Mouse (Mus musculus): ENCODE data around the gene Abca1. TPM values are rescaled to one million over a fixed set of nuclear protein-coding genes. Genes with fewer than 3 reads are reported as not detected.

Gene Abca1
- polyA plus RNA-seq, 1 experiment from 2014 or later: 16.3 TPM

DNA sequence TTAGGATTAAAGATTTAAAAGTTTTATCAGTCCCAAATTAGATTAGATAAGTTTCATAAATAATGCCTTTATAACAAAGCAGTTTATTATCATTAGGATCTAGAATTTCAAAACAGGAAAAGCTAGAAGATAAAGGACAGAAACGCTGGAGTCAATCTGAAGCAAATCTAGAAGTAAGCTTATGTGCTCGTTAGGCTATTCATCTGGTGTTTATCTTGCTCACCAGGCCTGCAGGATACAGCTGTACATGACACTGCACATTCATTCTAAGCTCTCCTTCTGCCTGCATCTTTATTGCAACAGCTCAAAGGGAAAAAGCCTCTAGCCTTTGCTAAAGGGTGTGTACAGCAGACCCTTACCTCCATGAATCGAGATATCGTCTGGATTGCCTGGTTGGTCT is 74.1 kb downstream of the Abca1 start:
- Histone ChIP-seq H3K27me3 (replicated peaks; ENCODE audit: control insufficient read depth, insufficient read depth, low read length) (no peaks in the 10 kb centered on the region), H3K4me2 (no peak overlapping the region), H3K36me3 (ENCODE audit: control insufficient read depth, insufficient read depth, low read length) (peaks cover 5% of the 10 kb centered on the region; the same call in 1 of the 2 replicates), H3K4me3 (ENCODE audit: low read depth, low read length) (no peak overlapping the region), H3K4me1 (replicated peaks; ENCODE audit: control insufficient read depth, insufficient read depth, low read length) (no peaks in the 10 kb centered on the region), H3K27ac (ENCODE audit: low read depth, low read length) (no peak overlapping the region), H3K9me3 (ENCODE audit: control insufficient read depth, low read length) (no peaks in the 10 kb centered on the region), H3K9ac (ENCODE audit: low read depth, low read length) (no peak overlapping the region)
- WGBS: 46% methylated on average over 4 of the region's 4 CpGs
- DNase-seq (ENCODE audit: low spot score) (no peak), ATAC-seq (replicated peaks; ENCODE audit: low FRiP score) (no peak)

GRCm38 (mm10) chr4:53083071-53083470 is 76.6 kb downstream of the Abca1 start:
- Histone ChIP-seq H3K27ac (ENCODE audit: low read depth, low read length) (no peak overlapping the region), H3K9me3 (ENCODE audit: control insufficient read depth, low read length) (no peaks in the 10 kb centered on the region), H3K27me3 (replicated peaks; ENCODE audit: control insufficient read depth, insufficient read depth, low read length) (no peaks in the 10 kb centered on the region), H3K9ac (ENCODE audit: low read depth, low read length) (no peak overlapping the region), H3K4me3 (ENCODE audit: low read depth, low read length) (no peak overlapping the region), H3K36me3 (ENCODE audit: control insufficient read depth, insufficient read depth, low read length) (peaks cover 5% of the 10 kb centered on the region; the same call in 1 of the 2 replicates), H3K4me2 (no peak overlapping the region), H3K4me1 (replicated peaks; ENCODE audit: control insufficient read depth, insufficient read depth, low read length) (no peaks in the 10 kb centered on the region)
- no peak for DNase-seq (ENCODE audit: low spot score)
- 93% methylated on average over 2 of the region's 2 CpGs for whole genome bisulfite sequencing
- ATAC-seq (replicated peaks; ENCODE audit: low FRiP score): no peak

DNA sequence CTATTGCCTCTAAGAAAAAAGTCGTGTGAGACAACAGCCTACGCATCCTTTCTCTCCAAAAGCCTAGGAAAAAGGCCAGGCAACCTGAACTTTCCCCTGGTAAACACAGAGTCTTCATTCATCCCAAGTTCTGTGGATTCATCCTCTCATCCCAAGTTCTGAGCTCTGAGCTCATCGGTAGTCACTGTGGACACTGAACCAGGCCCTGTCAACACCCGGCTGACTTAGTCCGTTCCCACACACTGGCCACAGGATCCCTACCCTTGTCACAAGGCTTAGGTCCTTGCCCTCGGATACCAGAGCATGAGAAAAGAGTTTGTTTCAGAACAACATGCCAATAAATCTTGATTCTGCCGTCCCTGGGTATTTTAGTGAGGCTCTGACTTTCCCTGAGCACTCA is 77.2 kb downstream of the Abca1 start:
- no peak overlapping the region for H3K27ac ChIP-seq (ENCODE audit: low read depth, low read length)
- no peak overlapping the region for H3K9ac ChIP-seq (ENCODE audit: low read depth, low read length)
- no peak for ATAC-seq (replicated peaks; ENCODE audit: low FRiP score)
- peaks cover 5% of the 10 kb centered on the region; the same call in 1 of the 2 replicates for H3K36me3 ChIP-seq (ENCODE audit: control insufficient read depth, insufficient read depth, low read length)
- 80% methylated on average over 7 of the region's 7 CpGs for WGBS
- H3K9me3 ChIP-seq (ENCODE audit: control insufficient read depth, low read length): no peaks in the 10 kb centered on the region
- no peaks in the 10 kb centered on the region for H3K27me3 ChIP-seq (replicated peaks; ENCODE audit: control insufficient read depth, insufficient read depth, low read length)
- H3K4me1 ChIP-seq (replicated peaks; ENCODE audit: control insufficient read depth, insufficient read depth, low read length): no peaks in the 10 kb centered on the region
- no peak overlapping the region for H3K4me2 ChIP-seq
- H3K4me3 ChIP-seq (ENCODE audit: low read depth, low read length): no peak overlapping the region
- no peak for DNase-seq (ENCODE audit: low spot score)

- no peak overlapping the region for H3K27ac ChIP-seq (ENCODE audit: low read depth, low read length)
- H3K9me3 ChIP-seq (ENCODE audit: control insufficient read depth, low read length): no peaks in the 10 kb centered on the region
- H3K9ac ChIP-seq (ENCODE audit: low read depth, low read length): no peak overlapping the region
- ATAC-seq (replicated peaks; ENCODE audit: low FRiP score): no peak
- WGBS: 83% methylated on average over 11 of the region's 11 CpGs
- H3K4me1 ChIP-seq (replicated peaks; ENCODE audit: control insufficient read depth, insufficient read depth, low read length): no peaks in the 10 kb centered on the region
- DNase-seq (ENCODE audit: low spot score): no peak
- no peak overlapping the region for H3K4me2 ChIP-seq
- no peaks in the 10 kb centered on the region for H3K27me3 ChIP-seq (replicated peaks; ENCODE audit: control insufficient read depth, insufficient read depth, low read length)
- no peak overlapping the region for H3K4me3 ChIP-seq (ENCODE audit: low read depth, low read length)
- peaks cover 5% of the 10 kb centered on the region; the same call in 1 of the 2 replicates for H3K36me3 ChIP-seq (ENCODE audit: control insufficient read depth, insufficient read depth, low read length)
These were observed 77.8 kb downstream of the Abca1 start for GRCm38 (mm10) chr4:53081851-53082250.

DNA sequence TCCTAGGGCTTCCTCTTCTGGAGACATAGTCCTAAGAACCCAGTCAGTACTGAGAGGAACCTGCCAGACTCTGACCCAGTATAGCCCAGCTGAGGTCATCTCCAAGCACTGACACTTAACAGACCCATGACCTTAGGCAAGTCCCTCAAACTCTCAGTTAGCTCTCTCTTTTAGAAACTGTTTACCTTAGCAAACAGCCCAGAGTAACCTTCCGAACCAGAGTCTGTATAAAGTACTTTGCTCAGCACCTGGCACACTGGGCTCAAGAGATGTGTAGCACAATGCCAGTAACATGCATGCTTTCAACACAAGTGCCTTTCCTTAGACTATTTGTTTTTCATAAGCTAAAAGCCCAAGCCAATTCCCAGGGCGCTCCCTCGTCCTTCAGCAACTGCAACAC is 79.4 kb downstream of the Abca1 start:
- H3K36me3 ChIP-seq (ENCODE audit: control insufficient read depth, insufficient read depth, low read length): peaks cover 5% of the 10 kb centered on the region; the same call in 1 of the 2 replicates
- no peak overlapping the region for H3K4me2 ChIP-seq
- no peak overlapping the region for H3K27ac ChIP-seq (ENCODE audit: low read depth, low read length)
- H3K9me3 ChIP-seq (ENCODE audit: control insufficient read depth, low read length): no peaks in the 10 kb centered on the region
- no peaks in the 10 kb centered on the region for H3K4me1 ChIP-seq (replicated peaks; ENCODE audit: control insufficient read depth, insufficient read depth, low read length)
- no peak overlapping the region for H3K4me3 ChIP-seq (ENCODE audit: low read depth, low read length)
- no peak overlapping the region for H3K9ac ChIP-seq (ENCODE audit: low read depth, low read length)
- ATAC-seq (replicated peaks; ENCODE audit: low FRiP score): no peak
- no peak for DNase-seq (ENCODE audit: low spot score)
- H3K27me3 ChIP-seq (replicated peaks; ENCODE audit: control insufficient read depth, insufficient read depth, low read length): no peaks in the 10 kb centered on the region
- WGBS: 86% methylated on average over 3 of the region's 3 CpGs

DNA sequence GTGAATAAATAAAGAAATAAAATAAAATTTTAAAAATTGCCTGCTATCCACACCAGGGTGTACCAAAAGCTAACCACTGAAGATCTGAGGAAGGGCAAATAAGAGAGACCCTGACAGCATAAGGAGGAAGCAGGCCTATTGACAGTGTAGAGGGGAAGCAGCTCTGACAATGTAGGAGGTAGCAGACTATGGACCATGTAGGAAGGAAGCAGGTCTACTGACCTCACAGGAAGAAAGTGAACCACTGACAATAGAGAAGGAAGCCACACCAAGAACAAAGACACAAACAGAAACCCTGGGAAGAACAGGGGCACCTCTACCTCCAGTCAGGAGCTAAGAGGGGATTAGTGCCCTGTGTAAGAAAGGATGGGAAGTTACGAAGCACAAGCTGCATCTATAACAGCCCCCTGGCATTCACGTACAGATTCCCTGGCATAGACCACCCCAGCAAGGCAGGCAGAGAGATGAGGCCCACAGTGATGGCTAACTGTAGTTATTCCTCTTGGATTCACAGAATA is 80.8 kb downstream of the Abca1 start:
- DNase-seq (ENCODE audit: low spot score) (no peak), ATAC-seq (replicated peaks; ENCODE audit: low FRiP score) (no peak)
- Histone ChIP-seq H3K4me3 (ENCODE audit: low read depth, low read length) (no peak overlapping the region), H3K4me2 (no peak overlapping the region), H3K9me3 (ENCODE audit: control insufficient read depth, low read length) (no peaks in the 10 kb centered on the region), H3K4me1 (replicated peaks; ENCODE audit: control insufficient read depth, insufficient read depth, low read length) (no peaks in the 10 kb centered on the region), H3K27ac (ENCODE audit: low read depth, low read length) (no peak overlapping the region), H3K9ac (ENCODE audit: low read depth, low read length) (no peak overlapping the region), H3K27me3 (replicated peaks; ENCODE audit: control insufficient read depth, insufficient read depth, low read length) (no peaks in the 10 kb centered on the region), H3K36me3 (ENCODE audit: control insufficient read depth, insufficient read depth, low read length) (peaks cover 3% of the 10 kb centered on the region; the same call in 1 of the 2 replicates)
- WGBS: 59% methylated on average over 2 of the region's 2 CpGs

GRCm38 (mm10) chr4:53076788-53077350 is 82.8 kb downstream of the Abca1 start:
- ATAC-seq (replicated peaks; ENCODE audit: low FRiP score): no peak
- Histone ChIP-seq H3K9ac (ENCODE audit: low read depth, low read length) (no peak overlapping the region), H3K36me3 (ENCODE audit: control insufficient read depth, insufficient read depth, low read length) (no peaks in the 10 kb centered on the region; the same call in 1 of the 2 replicates), H3K4me3 (ENCODE audit: low read depth, low read length) (no peak overlapping the region), H3K9me3 (ENCODE audit: control insufficient read depth, low read length) (no peaks in the 10 kb centered on the region), H3K27me3 (replicated peaks; ENCODE audit: control insufficient read depth, insufficient read depth, low read length) (no peaks in the 10 kb centered on the region), H3K4me1 (replicated peaks; ENCODE audit: control insufficient read depth, insufficient read depth, low read length) (no peaks in the 10 kb centered on the region), H3K27ac (ENCODE audit: low read depth, low read length) (no peak overlapping the region), H3K4me2 (no peak overlapping the region)
- no peak for DNase-seq (ENCODE audit: low spot score)
- WGBS: 87% methylated on average over 4 of the region's 4 CpGs

GRCm38 (mm10) chr4:53073025-53073424 is 86.7 kb downstream of the Abca1 start:
- Histone ChIP-seq H3K4me2 (no peak overlapping the region), H3K4me3 (ENCODE audit: low read depth, low read length) (no peak overlapping the region), H3K9ac (ENCODE audit: low read depth, low read length) (no peak overlapping the region), H3K4me1 (replicated peaks; ENCODE audit: control insufficient read depth, insufficient read depth, low read length) (no peaks in the 10 kb centered on the region), H3K27ac (ENCODE audit: low read depth, low read length) (no peak overlapping the region), H3K36me3 (ENCODE audit: control insufficient read depth, insufficient read depth, low read length) (peaks cover 5% of the 10 kb centered on the region; the same call in 1 of the 2 replicates), H3K9me3 (ENCODE audit: control insufficient read depth, low read length) (no peaks in the 10 kb centered on the region), H3K27me3 (replicated peaks; ENCODE audit: control insufficient read depth, insufficient read depth, low read length) (no peaks in the 10 kb centered on the region)
- 89% methylated on average over 7 of the region's 7 CpGs for WGBS
- ATAC-seq (replicated peaks; ENCODE audit: low FRiP score) (no peak), DNase-seq (ENCODE audit: low spot score) (no peak)

DNA sequence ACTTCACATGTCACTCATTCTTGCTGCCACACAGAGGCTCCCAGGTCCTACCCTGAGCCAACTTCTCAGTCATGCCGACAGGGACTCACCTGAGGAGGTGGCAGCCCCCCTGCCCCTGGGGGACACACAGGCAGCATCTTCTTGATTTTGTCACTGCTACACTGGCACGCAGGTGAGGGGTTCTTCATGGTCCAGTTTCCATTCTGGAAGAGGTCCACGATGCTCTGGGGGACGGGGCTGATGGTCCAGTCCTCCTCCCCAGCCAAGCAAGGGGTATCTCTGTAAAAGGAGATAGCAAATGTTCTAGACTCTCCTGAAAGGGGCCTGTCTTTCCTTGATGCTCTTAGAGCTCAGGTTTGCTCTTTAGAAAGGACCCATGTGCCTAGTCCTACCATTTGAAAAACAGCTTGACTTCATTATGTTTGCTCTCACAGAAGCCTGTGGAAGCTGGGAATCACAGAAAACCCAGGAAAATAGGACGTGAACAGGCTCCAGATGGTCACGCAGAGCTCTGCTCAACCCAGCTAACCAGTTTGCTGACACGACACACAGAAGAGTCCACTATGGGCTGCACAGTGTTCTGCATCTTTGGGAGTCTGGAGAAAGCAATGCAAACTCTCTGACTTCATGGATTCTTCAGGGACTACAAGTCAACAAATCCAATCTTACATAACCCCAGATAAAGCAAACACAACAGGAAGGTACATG is 97.2 kb downstream of the Abca1 start:
- Histone ChIP-seq H3K36me3 (ENCODE audit: control insufficient read depth, insufficient read depth, low read length) (peaks cover 9% of the 10 kb centered on the region; the same call in 1 of the 2 replicates), H3K4me1 (replicated peaks; ENCODE audit: control insufficient read depth, insufficient read depth, low read length) (no peaks in the 10 kb centered on the region), H3K9ac (ENCODE audit: low read depth, low read length) (no peak overlapping the region), H3K27me3 (replicated peaks; ENCODE audit: control insufficient read depth, insufficient read depth, low read length) (no peaks in the 10 kb centered on the region), H3K9me3 (ENCODE audit: control insufficient read depth, low read length) (no peaks in the 10 kb centered on the region), H3K4me3 (ENCODE audit: low read depth, low read length) (no peak overlapping the region), H3K27ac (ENCODE audit: low read depth, low read length) (no peak overlapping the region), H3K4me2 (no peak overlapping the region)
- DNase-seq (ENCODE audit: low spot score) (no peak), ATAC-seq (replicated peaks; ENCODE audit: low FRiP score) (no peak)
- 76% methylated on average over 7 of the region's 7 CpGs for WGBS

Data from liver, embryonic 11.5 days (tissue).